Mouse (Mus musculus): ENCODE results near the gene Itpr3.

- TF ChIP-seq POLR2A (IDR thresholded peaks at IDR 0.05; ENCODE audit: extremely low read depth, insufficient read depth, low read length) (no peak), CTCF (IDR thresholded peaks at IDR 0.05; ENCODE audit: extremely low read depth, insufficient read depth, low read length) (no peak)
These were observed 45.9 kb upstream of the Itpr3 start for GRCm38 (mm10) chr17:27011167-27011566.

All from cortical plate, adult 2 months (tissue).